Mouse (Mus musculus): ENCODE measurements around the gene Efna3. TPM values are rescaled to one million over a fixed set of nuclear protein-coding genes. Genes with fewer than 3 reads are reported as not detected.

Gene Efna3
- total and polyA plus RNA-seq, 2 experiments from 2014 or later, result 0.44 TPM; not detected in 1

- peak; percentile 86 for TF ChIP-seq CTCF (IDR thresholded peaks at IDR 0.05; ENCODE audit: low read depth)
- no peak for TF ChIP-seq EP300 (IDR thresholded peaks at IDR 0.05; ENCODE audit: low read depth)
- Histone ChIP-seq H3K27me3 (ENCODE audit: control insufficient read depth, insufficient read depth, low read length) (peaks cover 29% of the 10 kb centered on the region; the same call in 1 of the 2 replicates), H3K36me3 (replicated peaks; ENCODE audit: control insufficient read depth, insufficient read depth, low read length) (no peaks in the 10 kb centered on the region), H3K4me1 (ENCODE audit: control insufficient read depth, insufficient read depth) (peaks cover 7% of the 10 kb centered on the region; the same call in 1 of the 2 replicates), H3K4me2 (ENCODE audit: low read depth, low read length) (no peak overlapping the region), H3K9ac (replicated peaks; ENCODE audit: low read depth, low read length) (no peak overlapping the region), H3K9me3 (replicated peaks; ENCODE audit: control insufficient read depth, low read length) (no peaks in the 10 kb centered on the region), H3K4me3 (ENCODE audit: low read depth, low read length) (no peak overlapping the region), H3K27ac (ENCODE audit: low read depth) (peak overlapping the region; percentile 58)
- WGBS, result 14% methylated on average over 5 of the region's 5 CpGs
- peak; percentile 67 for ATAC-seq (ENCODE audit: insufficient read depth, low read depth)
- DNase-seq (ENCODE audit: low spot score), result peak; percentile 71
Measured at GRCm38 (mm10) chr3:89354816-89355511, 32.2 kb upstream of the Efna3 start.

- ATAC-seq (ENCODE audit: insufficient read depth, low read depth), result no peak
- Histone ChIP-seq H3K4me2 (ENCODE audit: low read depth, low read length) (no peak overlapping the region), H3K9ac (replicated peaks; ENCODE audit: low read depth, low read length) (no peak overlapping the region), H3K4me3 (ENCODE audit: low read depth, low read length) (no peak overlapping the region), H3K9me3 (replicated peaks; ENCODE audit: control insufficient read depth, low read length) (no peaks in the 10 kb centered on the region), H3K27ac (ENCODE audit: low read depth) (no peak overlapping the region), H3K27me3 (ENCODE audit: control insufficient read depth, insufficient read depth, low read length) (peaks cover 42% of the 10 kb centered on the region), H3K4me1 (ENCODE audit: control insufficient read depth, insufficient read depth) (peaks cover 7% of the 10 kb centered on the region; the same call in 1 of the 2 replicates), H3K36me3 (replicated peaks; ENCODE audit: control insufficient read depth, insufficient read depth, low read length) (no peaks in the 10 kb centered on the region; the same call in 1 of the 2 replicates)
- TF ChIP-seq EP300 (IDR thresholded peaks at IDR 0.05; ENCODE audit: low read depth) (no peak), CTCF (IDR thresholded peaks at IDR 0.05; ENCODE audit: low read depth) (no peak)
- DNase-seq (ENCODE audit: low spot score), result no peak
- 74% methylated on average over 5 of the region's 5 CpGs for WGBS
Measured at GRCm38 (mm10) chr3:89351271-89351670, 28.5 kb upstream of the Efna3 start.

DNA sequence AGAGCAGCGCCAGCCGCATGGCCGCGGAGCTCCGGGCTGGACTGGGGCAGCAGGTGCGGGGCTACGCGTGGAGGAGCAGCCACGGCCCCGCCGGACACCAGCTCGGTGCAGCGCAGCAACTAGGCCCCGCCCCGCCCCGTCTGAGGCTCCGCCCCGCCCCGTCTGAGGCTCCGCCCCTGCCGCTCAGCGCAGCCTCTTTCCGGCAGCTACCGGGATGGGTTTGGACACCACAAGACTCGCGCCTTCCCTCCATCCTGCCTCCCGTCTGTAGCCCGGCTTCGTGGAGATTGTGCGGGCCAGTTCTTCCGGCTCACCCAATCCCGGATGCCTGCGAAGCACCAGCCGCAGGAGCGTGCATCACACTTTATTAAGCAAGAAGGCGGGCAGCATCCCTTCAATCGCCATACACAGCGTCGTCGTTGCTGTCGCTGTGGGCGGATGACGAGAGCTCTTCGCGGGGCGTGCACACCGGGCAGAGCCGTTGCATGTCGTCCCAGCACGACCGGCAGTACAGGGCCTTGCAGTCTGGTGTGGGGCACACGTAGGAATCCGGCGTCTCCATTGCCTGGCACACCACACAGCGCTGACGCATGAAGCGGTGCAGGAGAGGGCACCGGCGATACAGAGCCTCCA, 27.2 kb upstream of the Efna3 start, which contains the start of gene Adam15:
Adam15 (minus strand) TSS at position 128 of the 633 bp plus-strand sequence.
- no peak for TF ChIP-seq CTCF (IDR thresholded peaks at IDR 0.05; ENCODE audit: low read depth)
- Histone ChIP-seq H3K9me3 (replicated peaks; ENCODE audit: control insufficient read depth, low read length) (no peaks in the 10 kb centered on the region), H3K27ac (ENCODE audit: low read depth) (peak within 1 kb of the TSS; percentile 82), H3K36me3 (replicated peaks; ENCODE audit: control insufficient read depth, insufficient read depth, low read length) (peaks cover 9% of the 10 kb centered on the region), H3K4me1 (ENCODE audit: control insufficient read depth, insufficient read depth) (peaks cover 7% of the 10 kb centered on the region; the same call in 1 of the 2 replicates), H3K27me3 (ENCODE audit: control insufficient read depth, insufficient read depth, low read length) (peaks cover 42% of the 10 kb centered on the region), H3K4me2 (ENCODE audit: low read depth, low read length) (peak within 1 kb of the TSS; percentile 92), H3K4me3 (ENCODE audit: low read depth, low read length) (peak within 1 kb of the TSS; percentile 76), H3K9ac (replicated peaks; ENCODE audit: low read depth, low read length) (peak within 1 kb of the TSS; percentile 67)
- 1% methylated on average over 57 of the region's 59 CpGs for WGBS
- DNase-seq (ENCODE audit: low spot score) (peak; percentile 62), ATAC-seq (ENCODE audit: insufficient read depth, low read depth) (peak; percentile 84)

- Histone ChIP-seq H3K36me3 (replicated peaks; ENCODE audit: control insufficient read depth, insufficient read depth, low read length) (peaks cover 15% of the 10 kb centered on the region), H3K4me1 (ENCODE audit: control insufficient read depth, insufficient read depth) (peaks cover 7% of the 10 kb centered on the region; the same call in 1 of the 2 replicates), H3K4me3 (ENCODE audit: low read depth, low read length) (peak overlapping the region; percentile 76), H3K27ac (ENCODE audit: low read depth) (peak overlapping the region; percentile 82), H3K4me2 (ENCODE audit: low read depth, low read length) (peak overlapping the region; percentile 92), H3K9me3 (replicated peaks; ENCODE audit: control insufficient read depth, low read length) (no peaks in the 10 kb centered on the region), H3K9ac (replicated peaks; ENCODE audit: low read depth, low read length) (peak overlapping the region; percentile 67), H3K27me3 (ENCODE audit: control insufficient read depth, insufficient read depth, low read length) (peaks cover 42% of the 10 kb centered on the region)
- no peak for TF ChIP-seq CTCF (IDR thresholded peaks at IDR 0.05; ENCODE audit: low read depth)
- no peak for TF ChIP-seq EP300 (IDR thresholded peaks at IDR 0.05; ENCODE audit: low read depth)
- WGBS, result 2% methylated on average over 38 of the region's 38 CpGs
- DNase-seq (ENCODE audit: low spot score), result peak; percentile 49
- ATAC-seq (ENCODE audit: insufficient read depth, low read depth), result peak; percentile 22
Measured at GRCm38 (mm10) chr3:89348911-89349868, 26.4 kb upstream of the Efna3 start.

- H3K27ac ChIP-seq (ENCODE audit: low read depth), result peak overlapping the region; percentile 82
- TF ChIP-seq CTCF (IDR thresholded peaks at IDR 0.05; ENCODE audit: low read depth) (no peak), EP300 (IDR thresholded peaks at IDR 0.05; ENCODE audit: low read depth) (peak; percentile 44; the same call in 1 of the 2 replicates)
- H3K4me2 ChIP-seq (ENCODE audit: low read depth, low read length), result peak overlapping the region; percentile 92
- DNase-seq (ENCODE audit: low spot score) (no peak), ATAC-seq (ENCODE audit: insufficient read depth, low read depth) (peak; percentile 47)
- WGBS, result 48% methylated on average over 1 of the region's 1 CpGs
- no peak overlapping the region for H3K4me3 ChIP-seq (ENCODE audit: low read depth, low read length)
- peaks cover 7% of the 10 kb centered on the region; the same call in 1 of the 2 replicates for H3K4me1 ChIP-seq (ENCODE audit: control insufficient read depth, insufficient read depth)
- peaks cover 32% of the 10 kb centered on the region for H3K27me3 ChIP-seq (ENCODE audit: control insufficient read depth, insufficient read depth, low read length)
- H3K9me3 ChIP-seq (replicated peaks; ENCODE audit: control insufficient read depth, low read length), result no peaks in the 10 kb centered on the region
- H3K9ac ChIP-seq (replicated peaks; ENCODE audit: low read depth, low read length), result no peak overlapping the region
- H3K36me3 ChIP-seq (replicated peaks; ENCODE audit: control insufficient read depth, insufficient read depth, low read length), result peaks cover 17% of the 10 kb centered on the region
Measured at GRCm38 (mm10) chr3:89347916-89348315, 25.2 kb upstream of the Efna3 start.

All from heart, postnatal 0 days (tissue).